Mouse (Mus musculus) bone marrow, adult 2 months (tissue): ENCODE data around the gene Setdb1. TPM values are rescaled to one million over a fixed set of nuclear protein-coding genes. Genes with fewer than 3 reads are reported as not detected.

Source experiments
- H3K27ac ChIP-seq: fragments of 200-500 bp; 2 replicates; pipeline ENCODE4 v1.5.1; 2012; ENCODE audit warnings: low read depth, mild to moderate bottlenecking, control low read depth, inconsistent platforms, low read length; ENCODE audit not compliant: control insufficient read depth, poor library complexity, insufficient read depth
- H3K4me1 ChIP-seq: fragments of 200-500 bp; 2 replicates; pipeline ENCODE4 v1.6.1; 2011; ENCODE audit warnings: low read length; ENCODE audit not compliant: control insufficient read depth, insufficient read depth
- H3K4me3 ChIP-seq: fragments of 200-500 bp; replicated peaks from 2 replicates; pipeline ENCODE3; 2011; ENCODE audit warnings: mild to moderate bottlenecking, low read depth, low read length, control low read depth; ENCODE audit not compliant: control insufficient read depth
- CTCF ChIP-seq: fragments of 200-500 bp; IDR thresholded peaks from 2 replicates; pipeline ENCODE4 v1.5.1; 2011; ENCODE audit warnings: low read length, control low read depth; ENCODE audit not compliant: control insufficient read depth, insufficient read depth
- POLR2A ChIP-seq: fragments of 200-500 bp; IDR thresholded peaks from 2 replicates; pipeline ENCODE4 v1.6.1; 2011; ENCODE audit warnings: low read depth, mild to moderate bottlenecking, control low read depth, low read length, borderline replicate concordance; ENCODE audit not compliant: control insufficient read depth
- WGBS: fragments of 180-500 bp; shearing (Covaris S2); methylation state at CpG from one replicate; pipeline ENCODE4 v1.1.7; 2018; 5-methylcytosine and 5-hydroxymethylcytosine counted together
- polyA plus RNA-seq: library from polyadenylated mRNA; stranded (reverse); fragments of >200 nt; gene quantifications from 2 replicates; pipeline ENCODE4 v1.2.4, GENCODE M21; 2011; ENCODE audit warnings: low replicate concordance; ENCODE audit not compliant: missing spikeins, insufficient read depth, insufficient read length

Setdb1 gene
- polyA plus RNA-seq, 1 experiment, result 27.0 TPM

GRCm38 (mm10) chr3:95315094-95315843 lies 41.7 kb downstream of the Setdb1 start:
- under 1% methylated on average over 71 of the region's 71 CpGs for WGBS
- peak overlapping the region; percentile 90 for H3K4me3 ChIP-seq
- H3K27ac ChIP-seq, result peak overlapping the region; percentile 96
- peaks cover 12% of the 10 kb centered on the region; the same call in 1 of the 2 replicates for H3K4me1 ChIP-seq
- TF ChIP-seq POLR2A (peak; percentile 78; the same call in 1 of the 2 replicates), CTCF (peak; percentile 21; the same call in 1 of the 2 replicates)

- Histone ChIP-seq H3K4me1 (peaks cover 12% of the 10 kb centered on the region; the same call in 1 of the 2 replicates), H3K4me3 (peak within 1 kb of the TSS; percentile 90), H3K27ac (peak within 1 kb of the TSS; percentile 96)
- WGBS, result 6% methylated on average over 27 of the region's 27 CpGs
- TF ChIP-seq CTCF (no peak), POLR2A (no peak)
These were observed 42.4 kb downstream of the Setdb1 start, which contains the start of gene Cers2 for GRCm38 (mm10) chr3:95314486-95315093. Gene Cers2, plus strand, starts transcription at chr3:95314791.

- Histone ChIP-seq H3K27ac (no peak overlapping the region; the same call in 1 of the 2 replicates), H3K4me1 (peaks cover 10% of the 10 kb centered on the region; the same call in 1 of the 2 replicates), H3K4me3 (no peak overlapping the region)
- WGBS, result 47% methylated on average over 6 of the region's 6 CpGs
- TF ChIP-seq CTCF (no peak), POLR2A (no peak)
These were observed 42.9 kb downstream of the Setdb1 start for GRCm38 (mm10) chr3:95314075-95314474.

- peak overlapping the region; percentile 81 for H3K27ac ChIP-seq
- peaks cover 8% of the 10 kb centered on the region; the same call in 1 of the 2 replicates for H3K4me1 ChIP-seq
- WGBS, result 15% methylated on average over 7 of the region's 7 CpGs
These were observed 43.5 kb downstream of the Setdb1 start for GRCm38 (mm10) chr3:95313476-95313875.

GRCm38 (mm10) chr3:95312623-95313022 lies 44.4 kb downstream of the Setdb1 start:
- H3K4me1 ChIP-seq, result peaks cover 8% of the 10 kb centered on the region; the same call in 1 of the 2 replicates
- H3K4me3 ChIP-seq, result no peak overlapping the region
- 3% methylated on average over 6 of the region's 6 CpGs for WGBS
- H3K27ac ChIP-seq, result peak overlapping the region; percentile 51
- no peak for TF ChIP-seq POLR2A
- no peak for TF ChIP-seq CTCF

More at GRCm38 (mm10) chr3:95313476-95313875, 43.5 kb downstream of the Setdb1 start:
- H3K4me3 ChIP-seq, result no peak overlapping the region
- TF ChIP-seq CTCF (no peak), POLR2A (no peak)

GRCm38 (mm10) chr3:95310968-95311882 lies 45.8 kb downstream of the Setdb1 start:
- peaks cover 5% of the 10 kb centered on the region; the same call in 1 of the 2 replicates for H3K4me1 ChIP-seq
- 23% methylated on average over 9 of the region's 9 CpGs for WGBS
- H3K4me3 ChIP-seq, result no peak overlapping the region
- no peak overlapping the region for H3K27ac ChIP-seq
- TF ChIP-seq CTCF, result 0 out of 2 replicates have a peak, but pooled peaks have one; percentile 11
- TF ChIP-seq POLR2A, result no peak

GRCm38 (mm10) chr3:95310496-95310895 lies 46.5 kb downstream of the Setdb1 start:
- 46% methylated on average over 3 of the region's 3 CpGs for WGBS

More at GRCm38 (mm10) chr3:95310496-95310895, 46.5 kb downstream of the Setdb1 start:
- H3K4me3 ChIP-seq, result no peak overlapping the region
- peaks cover 5% of the 10 kb centered on the region; the same call in 1 of the 2 replicates for H3K4me1 ChIP-seq
- H3K27ac ChIP-seq, result no peak overlapping the region
- TF ChIP-seq POLR2A, result no peak
- no peak for TF ChIP-seq CTCF
